Mouse (Mus musculus) heart, postnatal 0 days (tissue): ENCODE measurements around the gene Chit1. TPM values are rescaled to one million over a fixed set of nuclear protein-coding genes. Genes with fewer than 3 reads are reported as not detected.
A peak's percentile ranks its signal among the peaks of the same experiment; 100 is the strongest.

ENCODE experiments used
- ATAC-seq: fragments of 200-750 bp; cut with Nextera tagmentation; 2 replicates; pipeline ENCODE4 v1.8.0; 2017; ENCODE audit warnings: low read depth, moderate number of reproducible peaks, moderate library complexity; ENCODE audit not compliant: insufficient read depth
- DNase-seq: peaks from one replicate; pipeline ENCODE4 v3.0.0-alpha.2; 2016; ENCODE audit warnings: low spot score
- H3K27ac ChIP-seq: fragments of 300-500 bp; sonication (generic); 2 replicates; pipeline ENCODE4 v1.5.1; 2014; ENCODE audit warnings: low read depth, mild to moderate bottlenecking
- H3K27me3 ChIP-seq: fragments of 300-500 bp; sonication (generic); 2 replicates; pipeline ENCODE4 v1.6.1; 2014; ENCODE audit warnings: low read length, mixed read lengths; ENCODE audit not compliant: control insufficient read depth, insufficient read depth
- H3K36me3 ChIP-seq: fragments of 300-500 bp; sonication (generic); replicated peaks from 2 replicates; pipeline ENCODE4 v1.6.1; 2014; ENCODE audit warnings: low read length, mixed read lengths; ENCODE audit not compliant: control insufficient read depth, insufficient read depth
- H3K4me1 ChIP-seq: fragments of 300-500 bp; sonication (generic); 2 replicates; pipeline ENCODE4 v1.6.1; 2014; ENCODE audit warnings: antibody characterized with exemption; ENCODE audit not compliant: control insufficient read depth, insufficient read depth
- H3K4me2 ChIP-seq: fragments of 300-500 bp; sonication (generic); 2 replicates; pipeline ENCODE4 v1.6.1; 2014; ENCODE audit warnings: low read depth, mild to moderate bottlenecking, low read length, moderate library complexity
- H3K4me3 ChIP-seq: fragments of 300-500 bp; sonication (generic); 2 replicates; pipeline ENCODE4 v1.5.1; 2014; ENCODE audit warnings: low read depth, low read length
- H3K9ac ChIP-seq: fragments of 300-500 bp; sonication (generic); replicated peaks from 2 replicates; pipeline ENCODE4 v1.6.1; 2014; ENCODE audit warnings: low read depth, low read length, mixed read lengths
- H3K9me3 ChIP-seq: fragments of 300-500 bp; sonication (generic); replicated peaks from 2 replicates; pipeline ENCODE4 v1.6.1; 2016; ENCODE audit warnings: low read length; ENCODE audit not compliant: control insufficient read depth
- CTCF ChIP-seq: IDR thresholded peaks from 2 replicates; pipeline ENCODE4 v1.5.1; 2016; ENCODE audit warnings: antibody characterized with exemption, control low read depth, low read depth
- EP300 ChIP-seq: IDR thresholded peaks from 2 replicates; pipeline ENCODE4 v1.6.1; 2016; ENCODE audit warnings: antibody characterized with exemption, low read depth
- WGBS: fragments of 180-500 bp; shearing (Covaris S2); extraction: QIAGEN DNeasy Blood & Tissue Kit; methylation state at CpG from one replicate; pipeline ENCODE4 v1.1.7; 2014; 5-methylcytosine and 5-hydroxymethylcytosine counted together
- polyA plus RNA-seq: library from polyadenylated mRNA; unstranded; fragments of >200 nt; fragmentation: Nextera tagmentation; extraction: Ambion mirVana; gene quantifications from 2 replicates; pipeline ENCODE4 v1.2.1, GENCODE M21; 2015
- total RNA-seq: library from RNA; depleted of rRNA; stranded (reverse); fragments of >200 nt; gene quantifications from 2 replicates; pipeline ENCODE4 v1.2.3, GENCODE M21; 2014; ENCODE audit warnings: low replicate concordance

Gene Chit1
- total and polyA plus RNA-seq, 2 experiments from 2014 or later = 0.19 to 0.76 TPM

GRCm38 (mm10) chr1:134092852-134093770, 17.9 kb upstream of the Chit1 start:
- DNase-seq (peak; percentile 94), ATAC-seq (peak; percentile 93)
- H3K27ac ChIP-seq = peak overlapping the region; percentile 95
- 2% methylated on average over 43 of the region's 43 CpGs for WGBS
- H3K4me3 ChIP-seq = peak overlapping the region; percentile 31
- H3K4me1 ChIP-seq = peaks cover 46% of the 10 kb centered on the region
- H3K36me3 ChIP-seq = no peaks in the 10 kb centered on the region
- no peaks in the 10 kb centered on the region for H3K27me3 ChIP-seq
- peak overlapping the region; percentile 18; the same call in 1 of the 2 replicates for H3K9ac ChIP-seq
- H3K4me2 ChIP-seq = peak overlapping the region; percentile 58
- no peaks in the 10 kb centered on the region for H3K9me3 ChIP-seq
- TF ChIP-seq EP300 (peak; percentile 91), CTCF (no peak)

GRCm38 (mm10) chr1:134093771-134094526, 17.1 kb upstream of the Chit1 start:
- H3K4me3 ChIP-seq = no peak overlapping the region
- H3K4me1 ChIP-seq = peaks cover 53% of the 10 kb centered on the region
- DNase-seq = no peak

GRCm38 (mm10) chr1:134095033-134095612, 15.9 kb upstream of the Chit1 start:
- Histone ChIP-seq H3K9me3 (no peaks in the 10 kb centered on the region), H3K9ac (no peak overlapping the region), H3K27me3 (no peaks in the 10 kb centered on the region), H3K4me3 (no peak overlapping the region), H3K4me2 (no peak overlapping the region), H3K36me3 (no peaks in the 10 kb centered on the region), H3K27ac (no peak overlapping the region), H3K4me1 (peaks cover 61% of the 10 kb centered on the region)
- 68% methylated on average over 7 of the region's 7 CpGs for WGBS
- DNase-seq = no peak
- TF ChIP-seq CTCF (no peak), EP300 (no peak)
- ATAC-seq = no peak

More at GRCm38 (mm10) chr1:134093771-134094526, 17.1 kb upstream of the Chit1 start:
- Histone ChIP-seq H3K4me2 (no peak overlapping the region), H3K27me3 (no peaks in the 10 kb centered on the region), H3K9ac (no peak overlapping the region), H3K27ac (peak overlapping the region; percentile 95), H3K9me3 (no peaks in the 10 kb centered on the region), H3K36me3 (no peaks in the 10 kb centered on the region)
- ATAC-seq = no peak
- TF ChIP-seq EP300 (no peak), CTCF (no peak)
- WGBS = 57% methylated on average over 13 of the region's 13 CpGs

- H3K9ac ChIP-seq = peak overlapping the region; percentile 41
- no peak for DNase-seq
- H3K9me3 ChIP-seq = no peaks in the 10 kb centered on the region
- H3K27me3 ChIP-seq = no peaks in the 10 kb centered on the region
- H3K36me3 ChIP-seq = no peaks in the 10 kb centered on the region
- ATAC-seq = no peak
- TF ChIP-seq CTCF (no peak), EP300 (no peak)
- 78% methylated on average over 4 of the region's 4 CpGs for WGBS
- H3K4me1 ChIP-seq = peaks cover 67% of the 10 kb centered on the region
- H3K4me2 ChIP-seq = no peak overlapping the region
- H3K27ac ChIP-seq = peak overlapping the region; percentile 99
- no peak overlapping the region for H3K4me3 ChIP-seq
Measured at GRCm38 (mm10) chr1:134095721-134096120, 15.3 kb upstream of the Chit1 start.

GRCm38 (mm10) chr1:134096264-134096934, 14.6 kb upstream of the Chit1 start:
- H3K4me2 ChIP-seq = 0 out of 2 replicates have a peak overlapping the region, but pooled peaks have one; percentile 22
- peak overlapping the region; percentile 99 for H3K27ac ChIP-seq
- no peak overlapping the region for H3K4me3 ChIP-seq
- H3K36me3 ChIP-seq = no peaks in the 10 kb centered on the region
- peak overlapping the region; percentile 41 for H3K9ac ChIP-seq
- no peaks in the 10 kb centered on the region for H3K27me3 ChIP-seq
- TF ChIP-seq EP300 (no peak), CTCF (no peak)
- H3K9me3 ChIP-seq = no peaks in the 10 kb centered on the region
- DNase-seq = peak; percentile 76
- no peak for ATAC-seq
- H3K4me1 ChIP-seq = peaks cover 73% of the 10 kb centered on the region
- WGBS = 10% methylated on average over 14 of the region's 14 CpGs
